Mouse (Mus musculus): ENCODE measurements around the gene Pdpk1. TPM values are rescaled to one million over a fixed set of nuclear protein-coding genes. Genes with fewer than 3 reads are reported as not detected.

Gene Pdpk1
- 42.6 and 59.0 TPM in 2 replicates for polyA plus RNA-seq (2014; fragmentation: Nextera tagmentation; extraction: Ambion mirVana)

GRCm38 (mm10) chr17:24150824-24151223, at the start of gene Pdpk1:
Gene Pdpk1, minus strand, starts transcription at chr17:24150924.
- 88% methylated on average over 2 of the region's 2 CpGs for WGBS
- no peak for ATAC-seq
- H3K36me3 ChIP-seq (ENCODE audit: control insufficient read depth, insufficient read depth, low read length): no peaks in the 10 kb centered on the region
- no peak within 1 kb of the TSS for H3K27ac ChIP-seq (ENCODE audit: low read depth, low read length)
- no peaks in the 10 kb centered on the region for H3K9me3 ChIP-seq (replicated peaks; ENCODE audit: control insufficient read depth, low read length)
- peak within 1 kb of the TSS; percentile 59 for H3K4me2 ChIP-seq (ENCODE audit: low read length)
- peaks cover 4% of the 10 kb centered on the region; the same call in 1 of the 2 replicates for H3K4me1 ChIP-seq (ENCODE audit: control insufficient read depth, insufficient read depth, low read length)
- H3K27me3 ChIP-seq (replicated peaks; ENCODE audit: control insufficient read depth, insufficient read depth, low read length): no peaks in the 10 kb centered on the region
- peak within 1 kb of the TSS; percentile 54 for H3K9ac ChIP-seq (ENCODE audit: low read length)
- H3K4me3 ChIP-seq (ENCODE audit: low read depth, low read length): peak within 1 kb of the TSS; percentile 16
- no peak for DNase-seq (ENCODE audit: low spot score)

GRCm38 (mm10) chr17:24199741-24200140, 49.0 kb upstream of the Pdpk1 start:
- Histone ChIP-seq H3K9ac (ENCODE audit: low read length) (no peak overlapping the region; the same call in 1 of the 2 replicates), H3K4me3 (ENCODE audit: low read depth, low read length) (no peak overlapping the region), H3K9me3 (replicated peaks; ENCODE audit: control insufficient read depth, low read length) (no peaks in the 10 kb centered on the region), H3K27me3 (replicated peaks; ENCODE audit: control insufficient read depth, insufficient read depth, low read length) (no peaks in the 10 kb centered on the region), H3K4me2 (ENCODE audit: low read length) (no peak overlapping the region), H3K4me1 (ENCODE audit: control insufficient read depth, insufficient read depth, low read length) (peaks cover 10% of the 10 kb centered on the region), H3K27ac (ENCODE audit: low read depth, low read length) (no peak overlapping the region), H3K36me3 (ENCODE audit: control insufficient read depth, insufficient read depth, low read length) (no peaks in the 10 kb centered on the region)
- DNase-seq (ENCODE audit: low spot score) (no peak), ATAC-seq (no peak)
- WGBS: 68% methylated on average over 4 of the region's 4 CpGs

DNA sequence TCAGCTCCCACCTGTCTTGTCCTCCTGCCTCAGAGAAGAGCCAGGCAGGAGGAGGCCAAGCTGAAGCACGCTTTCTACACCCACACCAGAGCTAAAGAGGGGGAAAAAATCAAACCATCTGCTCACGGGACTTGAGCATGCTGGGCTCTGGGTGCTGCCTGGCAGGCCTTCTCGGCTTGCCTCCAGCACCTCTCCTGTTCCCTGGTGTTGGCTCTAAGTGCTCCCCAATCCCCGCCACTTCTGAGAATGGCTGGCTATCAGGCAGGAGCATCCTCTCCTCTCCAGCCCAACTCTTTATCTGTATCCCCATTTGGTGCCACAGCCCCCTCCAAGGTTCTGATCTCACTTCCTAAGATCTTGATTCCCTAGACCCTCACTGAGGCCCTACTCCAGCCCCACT, 48.5 kb upstream of the Pdpk1 start:
- Histone ChIP-seq H3K9me3 (replicated peaks; ENCODE audit: control insufficient read depth, low read length) (no peaks in the 10 kb centered on the region), H3K4me2 (ENCODE audit: low read length) (no peak overlapping the region), H3K9ac (ENCODE audit: low read length) (no peak overlapping the region; the same call in 1 of the 2 replicates), H3K27ac (ENCODE audit: low read depth, low read length) (no peak overlapping the region), H3K4me3 (ENCODE audit: low read depth, low read length) (no peak overlapping the region), H3K36me3 (ENCODE audit: control insufficient read depth, insufficient read depth, low read length) (no peaks in the 10 kb centered on the region), H3K4me1 (ENCODE audit: control insufficient read depth, insufficient read depth, low read length) (peaks cover 5% of the 10 kb centered on the region), H3K27me3 (replicated peaks; ENCODE audit: control insufficient read depth, insufficient read depth, low read length) (no peaks in the 10 kb centered on the region)
- ATAC-seq (no peak; the same call in 1 of the 2 replicates), DNase-seq (ENCODE audit: low spot score) (peak; percentile 14)
- 78% methylated on average over 4 of the region's 4 CpGs for WGBS

GRCm38 (mm10) chr17:24197032-24197824, 46.5 kb upstream of the Pdpk1 start:
- H3K27me3 ChIP-seq (replicated peaks; ENCODE audit: control insufficient read depth, insufficient read depth, low read length): no peaks in the 10 kb centered on the region
- DNase-seq (ENCODE audit: low spot score) (no peak), ATAC-seq (no peak)
- no peaks in the 10 kb centered on the region for H3K9me3 ChIP-seq (replicated peaks; ENCODE audit: control insufficient read depth, low read length)
- no peak overlapping the region for H3K9ac ChIP-seq (ENCODE audit: low read length)
- H3K36me3 ChIP-seq (ENCODE audit: control insufficient read depth, insufficient read depth, low read length): no peaks in the 10 kb centered on the region
- no peak overlapping the region for H3K4me3 ChIP-seq (ENCODE audit: low read depth, low read length)
- H3K27ac ChIP-seq (ENCODE audit: low read depth, low read length): no peak overlapping the region
- H3K4me2 ChIP-seq (ENCODE audit: low read length): no peak overlapping the region
- 72% methylated on average over 15 of the region's 15 CpGs for WGBS
- H3K4me1 ChIP-seq (ENCODE audit: control insufficient read depth, insufficient read depth, low read length): no peaks in the 10 kb centered on the region

DNA sequence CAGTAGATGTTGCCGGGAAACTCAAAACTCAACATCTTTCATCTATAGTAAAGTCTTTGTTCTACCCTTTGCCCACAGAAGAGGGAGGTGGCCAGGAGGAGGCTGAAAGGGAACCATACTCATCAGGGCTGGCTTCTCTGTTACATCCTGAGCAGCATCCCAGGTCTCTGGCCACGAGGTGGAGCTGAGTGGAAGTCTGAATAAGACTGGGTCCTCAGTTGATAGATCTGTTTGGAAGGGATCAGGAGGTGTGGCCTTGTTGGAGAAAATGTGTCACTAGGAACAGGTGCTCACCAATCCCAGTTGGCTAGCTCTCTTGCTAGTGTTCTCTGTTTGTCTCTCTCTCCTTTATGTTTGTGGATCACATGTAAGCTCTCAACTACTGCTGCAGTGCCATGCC, 44.6 kb upstream of the Pdpk1 start:
- Histone ChIP-seq H3K27me3 (replicated peaks; ENCODE audit: control insufficient read depth, insufficient read depth, low read length) (no peaks in the 10 kb centered on the region), H3K27ac (ENCODE audit: low read depth, low read length) (no peak overlapping the region), H3K9ac (ENCODE audit: low read length) (no peak overlapping the region), H3K4me2 (ENCODE audit: low read length) (no peak overlapping the region), H3K9me3 (replicated peaks; ENCODE audit: control insufficient read depth, low read length) (no peaks in the 10 kb centered on the region), H3K36me3 (ENCODE audit: control insufficient read depth, insufficient read depth, low read length) (no peaks in the 10 kb centered on the region), H3K4me1 (ENCODE audit: control insufficient read depth, insufficient read depth, low read length) (no peaks in the 10 kb centered on the region), H3K4me3 (ENCODE audit: low read depth, low read length) (no peak overlapping the region)
- 72% methylated on average over 2 of the region's 2 CpGs for WGBS
- ATAC-seq (no peak), DNase-seq (ENCODE audit: low spot score) (no peak)

DNA sequence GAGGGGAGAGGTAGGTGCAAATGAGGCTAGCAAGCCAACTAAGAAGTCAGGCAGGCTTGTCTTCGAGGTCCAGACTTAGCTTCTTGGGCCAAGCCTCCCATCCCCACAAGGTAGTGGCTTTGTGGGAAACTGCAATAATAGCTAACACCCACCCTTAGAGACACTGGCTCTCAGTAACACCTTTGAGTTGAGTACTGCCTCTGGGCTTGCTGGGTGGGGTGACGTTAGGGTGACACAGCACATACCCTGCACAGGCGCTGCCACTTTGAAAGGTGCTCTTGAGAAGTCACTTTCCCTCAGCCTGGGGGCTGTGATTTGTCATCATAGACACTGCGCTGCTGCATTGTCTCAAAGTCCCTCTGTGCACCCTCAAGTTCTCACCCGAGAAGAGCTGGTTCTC, 43.0 kb upstream of the Pdpk1 start:
- 85% methylated on average over 5 of the region's 5 CpGs for WGBS
- Histone ChIP-seq H3K27ac (ENCODE audit: low read depth, low read length) (no peak overlapping the region), H3K36me3 (ENCODE audit: control insufficient read depth, insufficient read depth, low read length) (no peaks in the 10 kb centered on the region), H3K4me1 (ENCODE audit: control insufficient read depth, insufficient read depth, low read length) (no peaks in the 10 kb centered on the region), H3K9ac (ENCODE audit: low read length) (no peak overlapping the region), H3K4me2 (ENCODE audit: low read length) (no peak overlapping the region), H3K4me3 (ENCODE audit: low read depth, low read length) (no peak overlapping the region), H3K27me3 (replicated peaks; ENCODE audit: control insufficient read depth, insufficient read depth, low read length) (no peaks in the 10 kb centered on the region), H3K9me3 (replicated peaks; ENCODE audit: control insufficient read depth, low read length) (no peaks in the 10 kb centered on the region)
- DNase-seq (ENCODE audit: low spot score): no peak
- no peak for ATAC-seq

DNA sequence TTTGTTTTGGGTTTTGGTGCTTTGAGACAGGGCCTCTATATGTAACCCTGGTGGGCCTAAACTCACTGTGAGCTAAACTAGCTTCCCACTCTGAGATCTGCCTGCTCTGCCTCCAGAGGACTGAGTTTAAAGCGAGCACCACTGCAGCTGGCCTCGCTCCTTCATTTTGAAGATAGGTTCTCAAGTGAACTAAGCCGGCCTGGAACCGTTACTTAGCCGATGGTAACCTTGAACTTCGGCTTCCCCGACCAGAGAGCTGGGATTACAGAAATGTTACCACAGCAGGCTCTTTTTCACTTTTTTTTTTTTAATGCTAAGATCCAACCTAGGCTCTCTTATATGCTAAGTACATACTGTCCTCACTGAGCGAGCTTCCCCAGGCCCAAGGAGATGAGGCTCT, 42.5 kb upstream of the Pdpk1 start:
- H3K4me3 ChIP-seq (ENCODE audit: low read depth, low read length): no peak overlapping the region
- ATAC-seq: no peak
- no peak overlapping the region for H3K9ac ChIP-seq (ENCODE audit: low read length)
- H3K4me2 ChIP-seq (ENCODE audit: low read length): no peak overlapping the region
- no peaks in the 10 kb centered on the region for H3K27me3 ChIP-seq (replicated peaks; ENCODE audit: control insufficient read depth, insufficient read depth, low read length)
- no peaks in the 10 kb centered on the region for H3K9me3 ChIP-seq (replicated peaks; ENCODE audit: control insufficient read depth, low read length)
- WGBS: 90% methylated on average over 8 of the region's 8 CpGs
- H3K36me3 ChIP-seq (ENCODE audit: control insufficient read depth, insufficient read depth, low read length): 0 out of 2 replicates have a peak, but pooled peaks cover 2% of the 10 kb centered on the region
- no peak for DNase-seq (ENCODE audit: low spot score)
- H3K27ac ChIP-seq (ENCODE audit: low read depth, low read length): no peak overlapping the region
- no peaks in the 10 kb centered on the region for H3K4me1 ChIP-seq (ENCODE audit: control insufficient read depth, insufficient read depth, low read length)

DNA sequence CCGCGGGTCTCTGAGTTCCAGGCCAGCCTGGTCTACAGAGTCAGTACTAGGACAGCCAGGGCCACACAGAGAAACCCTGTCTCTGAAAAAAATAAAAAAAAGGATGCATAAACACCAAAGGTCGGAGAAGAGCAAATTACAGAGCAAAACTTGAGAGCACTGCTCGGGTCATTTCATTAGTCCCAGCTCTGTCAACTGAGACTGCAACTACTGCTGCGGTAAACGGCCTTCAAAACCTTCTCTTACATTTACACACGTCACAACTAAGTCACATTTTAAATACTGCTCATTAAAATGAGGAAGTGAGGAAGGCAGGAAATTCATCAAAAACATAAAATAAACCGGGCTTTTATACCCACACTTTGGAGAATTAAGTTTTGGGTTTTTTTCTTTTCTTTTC, 42.1 kb upstream of the Pdpk1 start:
- 85% methylated on average over 8 of the region's 8 CpGs for WGBS
- H3K4me3 ChIP-seq (ENCODE audit: low read depth, low read length): no peak overlapping the region
- no peak for ATAC-seq

GRCm38 (mm10) chr17:24191481-24191880, 40.8 kb upstream of the Pdpk1 start:
- Histone ChIP-seq H3K36me3 (ENCODE audit: control insufficient read depth, insufficient read depth, low read length) (0 out of 2 replicates have a peak, but pooled peaks cover 8% of the 10 kb centered on the region), H3K4me3 (ENCODE audit: low read depth, low read length) (no peak overlapping the region), H3K9ac (ENCODE audit: low read length) (no peak overlapping the region), H3K9me3 (replicated peaks; ENCODE audit: control insufficient read depth, low read length) (no peaks in the 10 kb centered on the region), H3K4me2 (ENCODE audit: low read length) (no peak overlapping the region), H3K27ac (ENCODE audit: low read depth, low read length) (no peak overlapping the region), H3K27me3 (replicated peaks; ENCODE audit: control insufficient read depth, insufficient read depth, low read length) (no peaks in the 10 kb centered on the region), H3K4me1 (ENCODE audit: control insufficient read depth, insufficient read depth, low read length) (no peaks in the 10 kb centered on the region)
- ATAC-seq (no peak), DNase-seq (ENCODE audit: low spot score) (no peak)
- 58% methylated on average over 4 of the region's 4 CpGs for WGBS

More for the DNA sequence above, 42.1 kb upstream of the Pdpk1 start:
- Histone ChIP-seq H3K36me3 (ENCODE audit: control insufficient read depth, insufficient read depth, low read length) (0 out of 2 replicates have a peak, but pooled peaks cover 6% of the 10 kb centered on the region), H3K4me2 (ENCODE audit: low read length) (no peak overlapping the region), H3K9me3 (replicated peaks; ENCODE audit: control insufficient read depth, low read length) (no peaks in the 10 kb centered on the region), H3K27me3 (replicated peaks; ENCODE audit: control insufficient read depth, insufficient read depth, low read length) (no peaks in the 10 kb centered on the region), H3K27ac (ENCODE audit: low read depth, low read length) (no peak overlapping the region), H3K9ac (ENCODE audit: low read length) (no peak overlapping the region), H3K4me1 (ENCODE audit: control insufficient read depth, insufficient read depth, low read length) (no peaks in the 10 kb centered on the region)
- DNase-seq (ENCODE audit: low spot score): no peak

Measured in forebrain, embryonic 14.5 days (tissue).